12 mouse cellular contexts compared by ENCODE assay signal in the genomic region with DNA sequence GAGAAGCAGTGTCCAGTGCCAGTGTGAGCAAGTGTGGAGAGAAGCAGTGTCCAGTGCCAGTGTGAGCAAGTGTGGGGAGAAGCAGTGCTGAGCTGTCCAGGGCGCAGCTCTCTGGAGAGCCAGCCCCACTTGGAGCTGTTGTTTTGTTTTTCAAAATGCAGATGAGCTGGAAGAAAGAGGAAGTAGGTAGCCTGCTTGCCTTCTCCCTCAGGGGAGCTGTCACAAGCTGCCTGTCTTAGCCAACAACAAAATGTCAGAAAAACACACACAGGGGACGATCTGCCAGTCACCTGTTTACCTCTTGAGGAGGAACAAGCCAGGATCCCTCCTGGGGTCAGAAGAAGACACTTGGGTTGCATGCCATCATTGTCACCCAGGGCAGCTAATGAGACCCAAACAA.
A peak's percentile ranks its signal among the peaks of the same experiment; 100 is the strongest.
DNase-seq lines count a peak whose midpoint lies in the region; ATAC-seq and TF ChIP-seq lines count a peak whose summit lies in the region.
"Had no signal": no experiment of that assay in that cellular context is flagged by ENCODE, and none has a peak within 500 bp of the region (broad histone marks: within the 10 kb centered on the region; RNA-seq: fewer than 3 reads in every experiment).

No protein-coding gene starts in this region.

- 30% methylated on average over 2 of the region's 2 CpGs for WGBS in forebrain, embryonic 16.5 days
- WGBS in forebrain, embryonic 10.5 days = 63% methylated on average over 2 of the region's 2 CpGs
- 35% methylated on average over 2 of the region's 2 CpGs for WGBS in lung, postnatal 0 days

- H3K27ac ChIP-seq in forebrain, embryonic 16.5 days (ENCODE audit: low read length) = peak overlapping the region; percentile 33; the same call in 1 of the 2 replicates
- no peak overlapping the region for H3K27ac ChIP-seq in forebrain, embryonic 10.5 days
- H3K27ac ChIP-seq in lung, postnatal 0 days (ENCODE audit: low read length) = no peak overlapping the region

- H3K4me3 ChIP-seq in forebrain, embryonic 16.5 days (replicated peaks; ENCODE audit: low read length) = no peak overlapping the region
- H3K4me3 ChIP-seq in forebrain, embryonic 10.5 days = no peak overlapping the region
- no peak overlapping the region for H3K4me3 ChIP-seq in lung, postnatal 0 days (ENCODE audit: low read depth, low read length)

- H3K36me3 ChIP-seq in forebrain, embryonic 16.5 days (ENCODE audit: control insufficient read depth, insufficient read depth) = no peaks in the 10 kb centered on the region
- H3K36me3 ChIP-seq in forebrain, embryonic 10.5 days (replicated peaks) = peaks cover 48% of the 10 kb centered on the region
- no peaks in the 10 kb centered on the region for H3K36me3 ChIP-seq in lung, postnatal 0 days (ENCODE audit: insufficient read depth, low read length)

- no peak overlapping the region for H3K4me2 ChIP-seq in forebrain, embryonic 16.5 days (ENCODE audit: low read length)
- no peak overlapping the region for H3K4me2 ChIP-seq in lung, postnatal 0 days (replicated peaks; ENCODE audit: low read depth, low read length)

- TF ChIP-seq EP300 in lung, postnatal 0 days (IDR thresholded peaks at IDR 0.05) = no peak

- no peak for ATAC-seq in forebrain, embryonic 16.5 days
- no peak for ATAC-seq in lung, postnatal 0 days
- ATAC-seq in granulocyte monocyte progenitor cell, adult 5-6 weeks (replicated peaks; ENCODE audit: poor library complexity, severe bottlenecking) = peak; percentile 81
- ATAC-seq: activated CD4-positive, CD25-positive, alpha-beta regulatory T cell, adult 4 months; intestine, postnatal 0 days had no signal

- peaks cover 33% of the 10 kb centered on the region for H3K4me1 ChIP-seq in forebrain, embryonic 16.5 days (replicated peaks; ENCODE audit: control insufficient read depth, insufficient read depth, low read length)
- peaks cover 32% of the 10 kb centered on the region for H3K4me1 ChIP-seq in forebrain, embryonic 10.5 days
- H3K4me1 ChIP-seq in lung, postnatal 0 days (ENCODE audit: insufficient read depth, low read depth, low read length) = peaks cover 16% of the 10 kb centered on the region; the same call in 1 of the 2 replicates

- H3K27me3 ChIP-seq in forebrain, embryonic 16.5 days (replicated peaks; ENCODE audit: control insufficient read depth, insufficient read depth, low read length) = no peaks in the 10 kb centered on the region
- no peaks in the 10 kb centered on the region for H3K27me3 ChIP-seq in forebrain, embryonic 10.5 days (ENCODE audit: poor library complexity, severe bottlenecking)
- H3K27me3 ChIP-seq in lung, postnatal 0 days (replicated peaks; ENCODE audit: insufficient read depth, low read length) = no peaks in the 10 kb centered on the region

- no peak for DNase-seq in forebrain, embryonic 10.5 days (ENCODE audit: extremely low spot score, low spot score)
- DNase-seq in lung, postnatal 0 days (ENCODE audit: low spot score) = peak; percentile 49
- no peak for DNase-seq in lung, postnatal 14 days
- DNase-seq in spleen, adult 12 weeks (ENCODE audit: low spot score) = peak; percentile 20
- no peak for DNase-seq in liver
- no peak for DNase-seq in right cerebral cortex, adult 2 months (ENCODE audit: low spot score in 2 of 2)
- DNase-seq: cerebellum, adult 18-20 months; layer of hippocampus, postnatal 36 days had no signal

- no peak for TF ChIP-seq CTCF in lung, postnatal 0 days (IDR thresholded peaks at IDR 0.05)

- no peaks in the 10 kb centered on the region for H3K9me3 ChIP-seq in forebrain, embryonic 16.5 days (ENCODE audit: control insufficient read depth, low read length)
- H3K9me3 ChIP-seq in forebrain, embryonic 10.5 days = no peaks in the 10 kb centered on the region
- no peaks in the 10 kb centered on the region for H3K9me3 ChIP-seq in lung, postnatal 0 days (ENCODE audit: low read length)

- no peak overlapping the region for H3K9ac ChIP-seq in forebrain, embryonic 16.5 days (replicated peaks; ENCODE audit: low read depth, low read length)
- H3K9ac ChIP-seq in lung, postnatal 0 days (replicated peaks; ENCODE audit: low read depth) = no peak overlapping the region

Comparison
In these comparisons a context has a peak if more than half of its experiments do, and no peak if none do; other contexts are left out.
1. DNase-seq: peak in lung, postnatal 0 days (single experiment) and spleen, adult 12 weeks (single experiment); none in forebrain, embryonic 10.5 days (single experiment), lung, postnatal 14 days (single experiment), liver (single experiment) and right cerebral cortex, adult 2 months (0 of 2).